Mouse (Mus musculus) ES-E14 (cell line): ENCODE measurements around the gene Mrpl16.

Source experiments
- CHD2 ChIP-seq: IDR thresholded peaks from 2 replicates; pipeline ENCODE4 v1.6.1; 2014; ENCODE audit warnings: mild to moderate bottlenecking, low read depth, low read length, inconsistent platforms
- HCFC1 ChIP-seq: IDR thresholded peaks from 2 replicates; pipeline ENCODE4 v1.6.1; 2012; ENCODE audit warnings: low read length, inconsistent platforms, borderline replicate concordance; ENCODE audit not compliant: insufficient read depth
- ZC3H11A ChIP-seq: IDR thresholded peaks from 2 replicates; pipeline ENCODE4 v1.6.1; 2012; ENCODE audit warnings: low read depth, mild to moderate bottlenecking, inconsistent platforms, low read length, borderline replicate concordance
- ZNF384 ChIP-seq: IDR thresholded peaks from 2 replicates; pipeline ENCODE4 v1.6.1; 2012; ENCODE audit warnings: low read depth, low read length, inconsistent platforms

- no peak for TF ChIP-seq CHD2
- no peak for TF ChIP-seq ZNF384
- TF ChIP-seq HCFC1: no peak
- no peak for TF ChIP-seq ZC3H11A
Observed at GRCm38 (mm10) chr19:11813136-11813535, 42.9 kb downstream of the Mrpl16 start.
